Mouse (Mus musculus) olfactory bulb, adult 2 months (tissue): Measurements from ENCODE around the gene Hyal5. TPM values are rescaled to one million over a fixed set of nuclear protein-coding genes. Genes with fewer than 3 reads are reported as not detected.

Experiments used
- H3K27ac ChIP-seq: fragments of 200-500 bp; 2 replicates; pipeline ENCODE4 v1.5.1; 2012; ENCODE audit warnings: low read depth, low read length; ENCODE audit not compliant: insufficient read depth
- H3K4me1 ChIP-seq: fragments of 200-500 bp; 2 replicates; pipeline ENCODE4 v1.6.1; 2012; ENCODE audit warnings: low read length; ENCODE audit not compliant: control insufficient read depth, insufficient read depth
- H3K4me3 ChIP-seq: fragments of 200-500 bp; 2 replicates; pipeline ENCODE4 v1.5.1; 2012; ENCODE audit warnings: mild to moderate bottlenecking, low read depth, low read length, moderate library complexity; ENCODE audit not compliant: insufficient read depth
- CTCF ChIP-seq: fragments of 200-500 bp; IDR thresholded peaks from 2 replicates; pipeline ENCODE4 v1.5.1; 2012; ENCODE audit warnings: low read depth, mild to moderate bottlenecking, low read length, moderate library complexity; ENCODE audit not compliant: insufficient read depth
- POLR2A ChIP-seq: fragments of 200-500 bp; IDR thresholded peaks from 2 replicates; pipeline ENCODE4 v1.6.1; 2012; ENCODE audit warnings: mild to moderate bottlenecking, low read depth, low read length, moderate library complexity; ENCODE audit not compliant: insufficient read depth
- WGBS: fragments of 180-500 bp; shearing (Covaris S2); methylation state at CpG from one replicate; pipeline ENCODE4 v1.1.7; 2018; 5-methylcytosine and 5-hydroxymethylcytosine counted together
- polyA plus RNA-seq: library from polyadenylated mRNA; stranded (reverse); fragments of >200 nt; gene quantifications from 2 replicates; pipeline ENCODE4 v1.2.4, GENCODE M21; 2012; ENCODE audit warnings: low replicate concordance; ENCODE audit not compliant: missing spikeins, insufficient read depth, insufficient read length

Gene Hyal5
- not detected in 2 replicates for polyA plus RNA-seq

DNA sequence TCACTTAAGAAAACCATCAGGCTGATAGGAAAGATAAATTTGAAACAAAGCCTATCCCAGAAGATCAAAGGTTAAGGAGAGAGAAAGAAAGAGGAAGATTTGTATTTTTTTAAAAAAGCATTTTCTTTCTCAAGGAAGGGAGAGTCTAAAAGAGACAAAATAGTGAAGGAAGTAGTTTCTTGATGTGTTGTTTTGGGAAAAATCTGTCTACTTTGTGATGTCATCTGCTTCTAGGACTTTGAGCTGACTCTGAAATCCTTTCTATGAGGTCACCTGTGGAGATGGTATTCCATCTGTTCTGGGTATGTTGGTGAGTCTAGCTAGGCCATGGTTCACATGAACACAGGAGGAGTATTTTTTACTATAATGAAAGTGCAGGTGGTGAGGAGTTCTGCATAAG, at the start of gene Hyal5:
Hyal5 (plus strand) TSS at position 301 of the 400 bp plus-strand sequence.
- Histone ChIP-seq H3K4me3 (no peak within 1 kb of the TSS), H3K4me1 (no peaks in the 10 kb centered on the region), H3K27ac (no peak within 1 kb of the TSS)
- TF ChIP-seq CTCF (no peak), POLR2A (no peak)

DNA sequence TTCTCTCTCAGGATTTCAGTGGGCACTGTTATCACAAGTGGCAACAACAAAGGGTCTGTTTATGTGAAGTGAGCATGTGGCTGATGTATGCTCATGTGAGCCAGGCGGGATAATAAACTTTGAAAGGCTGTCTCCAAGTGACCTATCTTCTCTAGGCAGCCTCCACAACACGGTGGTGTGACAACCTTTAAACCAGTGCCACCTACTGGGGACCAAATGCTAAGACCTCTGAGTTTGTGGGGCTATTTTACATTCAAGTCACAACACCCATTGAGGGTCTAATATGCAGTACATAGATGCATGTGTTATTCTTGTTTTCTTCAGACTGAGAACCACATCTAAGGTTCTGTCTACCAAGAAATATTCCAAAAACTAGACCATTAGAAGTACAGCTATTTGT, 35.7 kb upstream of the Hyal5 start:
- H3K4me3 ChIP-seq, result no peak overlapping the region
- WGBS, result 49% methylated on average over 2 of the region's 2 CpGs
- no peaks in the 10 kb centered on the region for H3K4me1 ChIP-seq
- no peak for TF ChIP-seq POLR2A
- no peak for TF ChIP-seq CTCF
- H3K27ac ChIP-seq, result no peak overlapping the region

DNA sequence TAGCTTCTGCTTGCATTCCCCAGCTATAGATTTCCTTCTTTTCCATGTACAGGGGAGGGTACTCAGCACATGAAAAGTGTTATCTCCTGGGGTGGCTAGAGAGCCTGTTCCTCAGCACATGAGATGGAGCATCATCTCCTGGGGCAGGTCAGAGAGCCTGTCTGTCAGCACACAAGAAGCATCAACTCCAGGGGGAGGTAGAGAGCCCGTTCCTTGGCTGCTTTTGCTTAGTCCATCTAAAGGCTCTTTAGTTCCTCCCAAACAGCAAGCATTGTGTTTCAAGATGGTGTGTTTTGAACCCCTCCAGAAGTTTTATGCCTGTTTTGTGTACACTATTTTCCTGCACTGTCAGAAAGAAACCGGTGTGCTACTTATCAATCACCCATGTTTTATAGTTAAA, 2.5 kb downstream of the Hyal5 start:
- Histone ChIP-seq H3K27ac (no peak overlapping the region), H3K4me1 (no peaks in the 10 kb centered on the region), H3K4me3 (no peak overlapping the region)
- no peak for TF ChIP-seq POLR2A
- no peak for TF ChIP-seq CTCF
- WGBS, result 52% methylated on average over 2 of the region's 2 CpGs

DNA sequence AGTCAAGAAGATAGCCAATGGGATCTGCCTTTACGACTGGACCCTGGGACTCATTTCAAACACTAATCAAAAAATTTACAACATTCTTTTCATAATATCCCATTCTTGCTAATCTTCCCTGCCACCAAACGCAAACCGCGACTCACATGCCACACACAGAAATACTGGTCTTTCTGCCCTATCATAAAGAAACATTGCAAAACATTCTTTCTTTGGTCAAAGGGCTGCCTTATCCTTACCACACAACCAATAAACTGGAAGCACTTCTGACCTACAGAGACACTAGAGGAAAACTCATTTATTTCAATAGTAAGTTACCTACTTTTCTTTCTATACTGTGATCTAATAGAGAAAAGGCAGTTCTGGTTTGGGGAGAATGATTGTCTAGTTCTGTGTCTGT, 5.9 kb downstream of the Hyal5 start:
- WGBS, result 93% methylated on average over 4 of the region's 4 CpGs
- TF ChIP-seq POLR2A, result no peak
- no peak for TF ChIP-seq CTCF
- Histone ChIP-seq H3K4me3 (no peak overlapping the region), H3K27ac (no peak overlapping the region), H3K4me1 (no peaks in the 10 kb centered on the region)

DNA sequence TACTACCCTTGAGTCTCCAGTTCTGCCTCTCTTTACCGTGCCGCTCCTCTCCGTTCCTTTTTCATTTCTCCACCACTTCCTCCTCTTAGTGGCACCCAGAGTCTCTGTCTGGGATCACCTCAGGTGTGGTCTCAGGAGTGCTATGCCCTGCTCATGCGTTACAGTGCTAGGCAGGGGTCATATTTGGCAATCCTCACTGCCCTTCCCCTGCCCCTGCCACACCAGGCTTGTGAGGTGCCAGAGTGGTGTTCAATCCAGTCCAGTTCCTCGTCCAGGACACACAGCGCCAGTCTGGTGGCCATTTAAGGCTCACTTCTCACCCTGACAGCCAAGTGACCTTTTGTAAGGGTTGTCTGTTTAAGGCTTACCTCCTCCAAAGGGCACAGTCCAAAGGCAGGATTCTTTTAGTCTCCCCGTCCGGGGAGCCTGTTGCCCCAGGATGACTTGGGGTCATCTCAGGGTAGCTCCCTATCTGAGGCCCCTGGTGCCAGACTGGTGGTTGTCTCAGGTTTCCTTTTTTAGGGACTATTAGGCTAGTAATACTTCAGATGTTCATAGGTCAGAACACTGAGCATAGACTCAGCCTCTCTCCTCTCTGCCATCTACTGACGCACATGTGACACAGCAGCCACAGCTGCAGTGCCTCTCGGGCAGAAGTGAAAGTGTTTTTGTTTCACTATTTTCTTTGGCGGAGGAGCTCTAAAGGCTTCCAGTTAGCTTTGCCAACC, 36.5 kb downstream of the Hyal5 start:
- H3K4me1 ChIP-seq, result no peaks in the 10 kb centered on the region
- TF ChIP-seq POLR2A (no peak), CTCF (no peak)
- 65% methylated on average over 11 of the region's 11 CpGs for WGBS

DNA sequence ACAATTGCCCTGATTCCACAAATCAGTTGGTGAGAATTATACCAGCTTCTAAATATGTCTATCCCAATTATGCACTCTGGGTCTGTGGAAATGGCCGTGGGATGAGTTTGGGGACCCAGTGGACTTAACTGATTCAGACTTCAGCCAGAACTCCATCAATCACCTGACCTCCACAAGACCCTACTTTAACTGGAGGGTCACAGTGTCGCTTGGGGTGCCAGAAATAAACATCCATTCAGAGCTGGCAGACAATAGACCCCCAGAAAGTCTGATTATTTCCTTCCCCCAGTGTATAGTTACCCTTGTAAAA, 37.0 kb downstream of the Hyal5 start:
- Histone ChIP-seq H3K4me3 (no peak overlapping the region), H3K27ac (no peak overlapping the region), H3K4me1 (no peaks in the 10 kb centered on the region)
- WGBS, result 12% methylated on average over 2 of the region's 2 CpGs
- TF ChIP-seq POLR2A, result no peak
- TF ChIP-seq CTCF, result no peak

More for the DNA sequence above, 36.5 kb downstream of the Hyal5 start:
- Histone ChIP-seq H3K4me3 (no peak overlapping the region), H3K27ac (no peak overlapping the region)

DNA sequence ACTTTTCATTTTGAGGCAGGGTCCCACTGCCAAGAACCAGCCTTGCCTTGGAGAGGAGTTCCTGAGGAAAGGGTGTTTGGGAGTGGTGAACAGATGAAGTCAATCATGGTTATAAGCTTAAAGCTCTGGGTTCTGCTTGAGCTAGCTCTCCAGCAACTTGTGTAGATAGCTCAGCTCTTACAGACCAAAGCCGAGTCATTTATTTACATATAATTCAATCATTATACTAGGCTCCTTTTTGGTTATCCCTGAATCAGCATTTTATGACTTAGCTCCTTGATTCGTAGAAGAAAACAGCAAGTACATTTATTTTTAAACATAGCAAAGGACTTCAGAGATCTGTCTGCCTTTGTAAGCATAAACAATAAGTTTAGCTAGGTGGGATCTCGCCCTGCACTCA, 47.3 kb downstream of the Hyal5 start:
- no peaks in the 10 kb centered on the region for H3K4me1 ChIP-seq
- no peak overlapping the region for H3K4me3 ChIP-seq
- no peak for TF ChIP-seq CTCF
- TF ChIP-seq POLR2A, result no peak
- 92% methylated on average over 3 of the region's 3 CpGs for WGBS
- no peak overlapping the region for H3K27ac ChIP-seq

DNA sequence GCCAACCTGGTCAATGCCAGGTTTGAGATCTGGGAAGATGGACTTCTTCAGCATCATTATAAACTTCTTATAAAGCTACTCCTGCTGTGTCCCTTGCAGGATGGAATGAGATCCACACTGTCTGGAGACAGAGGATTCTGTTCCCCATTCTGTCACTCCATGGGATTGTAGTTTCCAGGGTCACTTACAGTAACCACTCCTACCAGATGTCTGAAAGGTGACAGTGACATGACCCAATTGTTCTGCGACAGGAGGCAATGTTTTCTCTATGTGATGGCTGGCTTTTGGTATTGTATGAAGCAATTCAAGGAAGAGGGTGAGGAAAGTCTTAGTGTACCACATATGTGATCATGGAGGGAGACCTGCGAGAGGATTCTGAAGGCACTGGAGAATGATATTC, 50.0 kb downstream of the Hyal5 start:
- TF ChIP-seq CTCF (no peak), POLR2A (no peak)
- 93% methylated on average over 2 of the region's 2 CpGs for WGBS

DNA sequence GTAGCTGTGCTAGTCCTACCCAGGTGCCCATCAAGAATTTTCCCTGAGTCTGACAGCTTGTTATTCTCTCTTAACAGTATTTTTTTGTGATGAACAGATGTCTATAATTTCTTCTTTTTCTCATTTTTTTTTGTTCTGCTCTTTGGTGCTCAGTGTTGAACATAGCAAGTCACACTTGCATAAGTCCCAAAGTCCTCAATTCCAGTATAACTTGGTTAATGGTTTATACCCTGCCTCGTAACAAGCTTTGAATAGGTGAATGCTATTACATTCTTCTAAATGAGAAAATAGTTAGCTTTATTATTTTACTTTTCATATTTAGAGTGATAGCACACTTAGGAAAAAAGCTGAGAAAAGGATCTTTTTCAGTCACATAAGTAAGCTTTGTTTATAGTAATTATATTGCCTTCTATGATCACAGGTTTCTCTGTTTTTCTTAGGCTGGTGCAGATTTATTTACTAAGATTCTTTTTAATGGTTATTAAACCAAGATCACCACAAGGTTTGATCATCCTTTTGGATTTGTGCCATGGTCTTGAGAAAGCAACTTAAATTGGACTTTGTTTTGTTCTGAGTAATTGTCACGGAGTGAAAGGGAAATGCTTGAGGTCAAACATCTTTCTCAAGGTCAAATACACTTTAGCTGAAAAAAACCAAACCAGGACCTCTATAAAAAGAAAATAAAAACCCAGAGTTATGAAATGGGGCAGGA, 52.4 kb downstream of the Hyal5 start:
- TF ChIP-seq POLR2A (no peak), CTCF (no peak)
- no peaks in the 10 kb centered on the region for H3K4me1 ChIP-seq
- no peak overlapping the region for H3K27ac ChIP-seq
- WGBS, result 79% methylated on average over 2 of the region's 2 CpGs
- H3K4me3 ChIP-seq, result no peak overlapping the region

More for the DNA sequence above, 50.0 kb downstream of the Hyal5 start:
- Histone ChIP-seq H3K27ac (no peak overlapping the region), H3K4me3 (no peak overlapping the region), H3K4me1 (no peaks in the 10 kb centered on the region)

DNA sequence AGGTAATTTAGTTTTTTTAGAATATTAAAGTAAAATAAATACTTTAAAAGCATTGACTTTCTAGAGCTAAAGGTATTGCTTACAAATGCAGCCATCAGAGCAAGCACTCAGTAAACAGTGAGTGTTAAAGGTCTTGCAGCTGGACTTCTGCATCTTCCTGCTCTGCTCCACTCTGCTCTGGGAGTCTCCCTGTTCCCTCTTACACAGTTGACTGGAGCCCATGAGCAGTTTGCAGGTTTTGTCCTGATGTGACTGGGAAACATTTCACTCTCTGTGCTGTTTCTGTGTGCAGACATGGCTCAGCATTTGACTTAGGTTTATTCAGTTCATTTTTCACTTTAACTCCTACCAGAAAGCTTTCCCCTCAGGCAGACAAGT, 52.9 kb downstream of the Hyal5 start:
- Histone ChIP-seq H3K4me3 (no peak overlapping the region), H3K4me1 (no peaks in the 10 kb centered on the region), H3K27ac (no peak overlapping the region)
- TF ChIP-seq CTCF (no peak), POLR2A (no peak)
